Mouse (Mus musculus) kidney, postnatal 36 days (tissue): ENCODE data around the gene Rdx.

ENCODE experiments used
- DNase-seq, 2 experiments: peaks; one replicate each; pipeline ENCODE4 v3.0.0; 2021 to 2022; ENCODE audit warnings: mixed read lengths in 2 of 2

Rdx gene

DNA sequence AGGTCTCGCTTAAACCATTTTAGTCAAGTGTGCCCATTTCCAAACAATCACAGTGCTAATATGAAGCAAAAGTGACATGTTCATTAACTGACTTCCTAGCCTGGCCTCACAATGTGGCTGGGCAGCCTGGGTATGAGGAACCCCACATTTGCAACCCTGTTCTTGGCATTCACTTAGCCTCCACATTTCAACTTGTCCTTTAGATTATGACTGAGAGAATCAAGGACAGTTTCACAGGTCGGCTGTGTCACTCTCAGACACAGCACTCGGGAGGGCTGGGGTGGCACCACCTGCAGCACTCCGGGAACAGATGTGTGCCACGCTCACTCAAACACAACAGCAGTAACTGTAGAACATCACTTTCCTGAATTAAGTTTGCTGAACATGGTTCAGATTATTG is 66.1 kb downstream of the Rdx start:
- DNase-seq, result no peak

DNA sequence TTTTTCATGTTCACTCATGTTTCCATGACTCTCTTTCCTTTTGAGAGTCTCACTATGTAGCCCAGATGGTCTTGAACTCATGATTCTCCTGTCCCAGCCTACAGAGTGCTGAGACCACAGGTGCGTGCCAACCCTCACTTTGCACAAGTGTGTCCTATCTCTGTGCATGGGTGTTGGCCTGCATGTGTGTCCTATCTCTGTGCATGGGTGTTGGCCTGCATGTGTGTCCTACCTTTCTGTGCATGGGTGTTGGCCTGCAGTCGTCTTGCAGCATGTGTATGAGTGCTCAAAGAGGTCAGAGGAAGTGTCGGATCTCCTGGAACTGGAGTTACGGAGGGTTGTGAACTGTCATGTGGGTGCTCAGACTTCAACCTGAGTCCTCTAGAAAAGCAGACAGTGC is 72.2 kb downstream of the Rdx start:
- DNase-seq, result no peak

- DNase-seq, result no peak
These were observed 78.3 kb downstream of the Rdx start for GRCm38 (mm10) chr9:52125225-52125624.

GRCm38 (mm10) chr9:52130348-52130747 is 83.4 kb downstream of the Rdx start:
- peak; percentile 23 to 60 for DNase-seq

GRCm38 (mm10) chr9:52132771-52133170 is 85.8 kb downstream of the Rdx start:
- DNase-seq, result no peak
